Mouse (Mus musculus) bone marrow macrophage, adult 2 months (primary cell): ENCODE data around the gene Adra2c.

Experiments used
- CTCF ChIP-seq: IDR thresholded peaks from 2 replicates; pipeline ENCODE4 v1.5.1; 2012; ENCODE audit warnings: low read depth, mild to moderate bottlenecking, low read length, moderate library complexity
- POLR2A ChIP-seq: IDR thresholded peaks from 2 replicates; pipeline ENCODE4 v1.6.1; 2012; ENCODE audit warnings: mild to moderate bottlenecking, low read depth, low read length, borderline replicate concordance

- TF ChIP-seq CTCF (no peak), POLR2A (no peak)
These were observed 26.1 kb downstream of the Adra2c start for GRCm38 (mm10) chr5:35304191-35304590.
